Mouse (Mus musculus) hindlimb bud, embryonic 11.5 days (tissue): Measurements from ENCODE around the gene Podn.

Source experiments
- DNase-seq: peaks from one replicate; pipeline ENCODE4 v3.0.0-alpha.2; 2012; ENCODE audit warnings: low read depth, low spot score; ENCODE audit errors: extremely low spot score

Gene Podn

GRCm38 (mm10) chr4:108051687-108052274 is 44.5 kb downstream of the Podn start:
- DNase-seq = no peak

GRCm38 (mm10) chr4:108046136-108046535 is 50.1 kb downstream of the Podn start:
- no peak for DNase-seq

- no peak for DNase-seq
These were observed 50.8 kb downstream of the Podn start for GRCm38 (mm10) chr4:108045136-108046107.

GRCm38 (mm10) chr4:108037027-108037426 is 59.2 kb downstream of the Podn start:
- no peak for DNase-seq

- DNase-seq = no peak
These were observed 63.0 kb downstream of the Podn start for GRCm38 (mm10) chr4:108033041-108033764.

- no peak for DNase-seq
These were observed 63.8 kb downstream of the Podn start for GRCm38 (mm10) chr4:108032352-108032849.

- no peak for DNase-seq
These were observed 64.5 kb downstream of the Podn start for GRCm38 (mm10) chr4:108031502-108032351.

- no peak for DNase-seq
These were observed 65.2 kb downstream of the Podn start for GRCm38 (mm10) chr4:108030888-108031501.

- no peak for DNase-seq
These were observed 70.1 kb downstream of the Podn start for GRCm38 (mm10) chr4:108026193-108026592.

- DNase-seq = no peak
These were observed 71.0 kb downstream of the Podn start for GRCm38 (mm10) chr4:108025269-108025668.

- no peak for DNase-seq
These were observed 71.6 kb downstream of the Podn start for GRCm38 (mm10) chr4:108024641-108025040.

GRCm38 (mm10) chr4:108023186-108023585 is 73.1 kb downstream of the Podn start:
- no peak for DNase-seq

- DNase-seq = no peak
These were observed 76.1 kb downstream of the Podn start for GRCm38 (mm10) chr4:108020178-108020577.

GRCm38 (mm10) chr4:108018961-108019921 is 77.0 kb downstream of the Podn start:
- no peak for DNase-seq

- DNase-seq = no peak
These were observed 77.9 kb downstream of the Podn start for GRCm38 (mm10) chr4:108018241-108018923.

GRCm38 (mm10) chr4:108017839-108018238 is 78.4 kb downstream of the Podn start:
- no peak for DNase-seq

GRCm38 (mm10) chr4:108016321-108016720 is 79.9 kb downstream of the Podn start:
- DNase-seq = no peak

- no peak for DNase-seq
These were observed 81.0 kb downstream of the Podn start for GRCm38 (mm10) chr4:108015067-108015765.
